Mouse (Mus musculus) lung, postnatal 4 days (tissue): ENCODE data around the gene C130050O18Rik.

Source experiments
- DNase-seq, 2 experiments: peaks; one replicate each; pipeline ENCODE4 v3.0.0; 2021

The C130050O18Rik gene

GRCm38 (mm10) chr5:139464874-139465273 lies 59.8 kb downstream of the C130050O18Rik start:
- no peak for DNase-seq
